Mouse (Mus musculus) forebrain, embryonic 10.5 days (tissue): ENCODE data around the gene Hecw2. TPM values are rescaled to one million over a fixed set of nuclear protein-coding genes. Genes with fewer than 3 reads are reported as not detected.

Experiments used
- DNase-seq: peaks from one replicate; pipeline ENCODE4 v3.0.0-alpha.2; 2017; ENCODE audit warnings: low spot score; ENCODE audit errors: extremely low spot score
- H3K27ac ChIP-seq: fragments of 300-500 bp; sonication (generic); 2 replicates; pipeline ENCODE4 v1.5.1; 2016; ENCODE audit warnings: mild to moderate bottlenecking
- H3K27me3 ChIP-seq: fragments of 300-500 bp; sonication (generic); 2 replicates; pipeline ENCODE4 v1.6.1; 2016; ENCODE audit warnings: mild to moderate bottlenecking; ENCODE audit not compliant: poor library complexity, severe bottlenecking
- H3K36me3 ChIP-seq: fragments of 300-500 bp; sonication (generic); replicated peaks from 2 replicates; pipeline ENCODE4 v1.6.1; 2016; ENCODE audit warnings: mild to moderate bottlenecking, moderate library complexity
- H3K4me1 ChIP-seq: fragments of 300-500 bp; sonication (generic); 2 replicates; pipeline ENCODE4 v1.6.1; 2016
- H3K4me3 ChIP-seq: fragments of 300-500 bp; sonication (generic); 2 replicates; pipeline ENCODE4 v1.5.1; 2016; ENCODE audit warnings: mild to moderate bottlenecking, moderate library complexity
- H3K9me3 ChIP-seq: fragments of 300-500 bp; sonication (generic); 2 replicates; pipeline ENCODE4 v1.6.1; 2016; ENCODE audit warnings: mild to moderate bottlenecking, moderate library complexity
- WGBS: fragments of 180-500 bp; shearing (Covaris S2); methylation state at CpG from one replicate; pipeline ENCODE4 v1.1.7; 2016; 5-methylcytosine and 5-hydroxymethylcytosine counted together
- polyA plus RNA-seq: library from polyadenylated mRNA; unstranded; fragments of >200 nt; fragmentation: Nextera tagmentation; extraction: Ambion mirVana; gene quantifications from 2 replicates; pipeline ENCODE4 v1.2.1, GENCODE M21; 2016

Hecw2 gene
- polyA plus RNA-seq, 1 experiment from 2014 or later, result 3.2 TPM

DNA sequence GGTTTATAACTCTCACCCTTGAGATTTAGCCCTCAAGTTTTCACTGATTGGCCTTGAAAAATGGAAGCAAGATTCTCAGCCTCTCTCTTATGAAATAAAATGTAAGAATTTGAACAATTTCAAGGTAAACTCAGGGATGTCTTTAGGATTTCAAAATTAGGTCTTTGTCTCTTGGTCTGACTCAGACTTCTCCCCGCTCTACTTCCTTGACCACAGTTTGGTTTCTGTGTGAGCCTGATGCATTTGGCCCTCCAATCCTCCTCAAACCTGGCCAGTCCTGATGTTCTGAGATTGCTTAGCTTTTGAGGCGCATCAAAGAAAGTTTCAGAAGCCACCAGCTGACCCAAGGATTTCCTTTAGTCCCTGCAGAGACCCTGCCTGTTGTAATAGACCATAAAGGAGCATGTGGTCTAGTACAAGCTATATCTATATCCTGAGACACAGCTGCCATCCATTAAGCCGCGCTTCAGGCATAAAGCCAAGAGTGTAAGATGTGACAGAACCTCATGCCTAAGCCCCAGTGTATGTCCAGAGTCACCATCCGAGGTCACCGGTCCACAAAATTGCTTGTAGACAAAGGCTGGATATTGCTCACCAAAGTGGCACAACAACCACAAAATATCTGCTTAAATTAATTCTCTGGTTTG, 185.4 kb downstream of the Hecw2 start:
- H3K27me3 ChIP-seq, result no peaks in the 10 kb centered on the region
- H3K36me3 ChIP-seq, result no peaks in the 10 kb centered on the region
- H3K27ac ChIP-seq, result no peak overlapping the region
- DNase-seq, result no peak
- no peaks in the 10 kb centered on the region for H3K9me3 ChIP-seq
- WGBS, result 91% methylated on average over 6 of the region's 6 CpGs
- H3K4me1 ChIP-seq, result no peaks in the 10 kb centered on the region; the same call in 1 of the 2 replicates
- no peak overlapping the region for H3K4me3 ChIP-seq

DNA sequence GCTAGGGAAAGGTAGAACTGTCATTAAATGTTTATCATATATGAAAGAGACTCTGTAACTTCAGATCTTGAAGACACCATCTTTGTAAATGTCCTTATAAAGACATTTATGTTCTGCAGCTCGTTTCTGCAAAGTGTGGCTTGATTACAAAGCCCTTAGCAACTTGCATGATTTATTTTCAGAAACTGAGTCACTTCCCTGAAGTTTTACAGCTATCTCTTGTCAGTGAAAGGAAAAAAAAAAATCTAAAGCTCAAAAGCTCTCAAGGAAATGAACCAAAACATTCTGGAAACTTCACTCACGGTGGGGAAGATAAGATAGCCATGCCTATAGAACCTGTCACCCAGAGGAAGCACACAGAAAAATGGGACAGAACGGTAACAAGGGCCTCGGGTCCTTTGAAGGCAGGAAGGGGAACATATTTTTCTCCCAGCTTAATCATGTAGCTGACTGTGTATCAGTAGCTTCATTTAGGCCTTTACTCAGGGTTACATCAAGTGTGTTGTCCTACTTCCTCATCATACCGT, 189.0 kb downstream of the Hecw2 start:
- Histone ChIP-seq H3K27me3 (no peaks in the 10 kb centered on the region), H3K4me3 (no peak overlapping the region), H3K27ac (no peak overlapping the region), H3K36me3 (no peaks in the 10 kb centered on the region), H3K9me3 (no peaks in the 10 kb centered on the region), H3K4me1 (no peaks in the 10 kb centered on the region)
- DNase-seq, result no peak
- WGBS, result 83% methylated on average over 5 of the region's 5 CpGs

DNA sequence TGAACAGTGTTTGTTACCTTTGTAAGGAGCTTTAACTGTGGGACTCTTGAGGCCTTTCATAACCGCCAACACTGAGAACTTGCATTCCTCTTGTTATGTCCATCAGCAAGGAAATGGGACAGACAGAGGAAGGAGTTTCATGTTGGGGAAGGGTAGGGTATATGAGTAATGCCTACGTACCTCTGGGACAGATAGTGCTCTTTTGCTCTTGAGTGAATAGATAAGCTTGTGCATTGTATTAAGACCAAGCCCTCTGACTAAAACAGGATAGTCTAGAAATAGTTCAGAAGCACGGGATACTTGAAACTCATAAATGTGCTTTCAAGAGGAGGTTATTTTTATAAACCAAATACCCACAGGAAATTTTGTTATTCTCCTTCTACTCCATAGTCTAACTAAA, 191.7 kb downstream of the Hecw2 start:
- Histone ChIP-seq H3K4me3 (no peak overlapping the region), H3K4me1 (no peaks in the 10 kb centered on the region), H3K27ac (no peak overlapping the region), H3K36me3 (no peaks in the 10 kb centered on the region), H3K27me3 (no peaks in the 10 kb centered on the region), H3K9me3 (no peaks in the 10 kb centered on the region)
- DNase-seq, result no peak
- 89% methylated on average over 3 of the region's 3 CpGs for WGBS

DNA sequence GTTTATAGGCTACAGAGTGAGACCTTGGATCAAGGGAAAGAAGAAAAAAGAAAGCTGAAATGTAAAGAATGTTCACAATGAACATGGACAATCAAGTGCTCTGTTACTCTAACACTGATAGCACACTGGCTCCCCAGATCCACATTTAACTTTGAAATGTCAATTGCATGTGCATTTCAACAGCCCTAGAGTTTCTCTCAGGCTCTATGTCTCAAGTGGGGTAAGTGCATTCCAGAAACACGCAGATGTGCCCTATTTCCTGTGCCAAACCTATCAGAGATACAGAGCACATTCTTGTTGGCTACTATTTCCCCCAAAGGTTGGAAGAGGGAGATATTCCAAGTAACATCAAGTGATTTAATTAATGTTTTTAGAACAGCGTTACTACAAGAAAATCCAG, 192.9 kb downstream of the Hecw2 start:
- Histone ChIP-seq H3K9me3 (no peaks in the 10 kb centered on the region), H3K36me3 (no peaks in the 10 kb centered on the region)

DNA sequence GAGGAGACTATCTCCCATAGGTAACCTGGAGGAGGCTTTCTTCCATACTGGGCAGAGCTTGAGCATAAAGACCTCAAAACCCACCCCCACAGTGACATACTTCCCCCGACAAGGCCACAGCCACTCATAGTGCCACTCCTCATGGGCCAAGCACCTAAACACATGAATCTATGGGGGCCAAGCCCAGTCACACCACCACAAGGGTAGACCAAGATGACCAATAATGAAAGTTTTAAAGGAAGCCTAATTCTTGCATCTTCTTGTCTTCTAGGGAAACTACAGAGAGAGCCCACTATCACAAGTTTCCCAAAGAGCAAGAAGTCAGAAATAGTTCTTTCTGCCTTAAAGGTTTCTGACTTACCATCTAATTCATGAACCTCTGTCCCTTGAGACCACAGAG, 197.7 kb downstream of the Hecw2 start:
- DNase-seq, result no peak
- WGBS, result 86% methylated on average over 1 of the region's 1 CpGs
- no peaks in the 10 kb centered on the region for H3K9me3 ChIP-seq
- H3K27me3 ChIP-seq, result no peaks in the 10 kb centered on the region
- no peak overlapping the region for H3K4me3 ChIP-seq
- H3K4me1 ChIP-seq, result no peaks in the 10 kb centered on the region
- no peaks in the 10 kb centered on the region for H3K36me3 ChIP-seq
- no peak overlapping the region for H3K27ac ChIP-seq

More for the DNA sequence above, 192.9 kb downstream of the Hecw2 start:
- WGBS, result 88% methylated on average over 2 of the region's 2 CpGs
- DNase-seq, result no peak
- Histone ChIP-seq H3K27me3 (no peaks in the 10 kb centered on the region), H3K27ac (no peak overlapping the region), H3K4me1 (no peaks in the 10 kb centered on the region), H3K4me3 (no peak overlapping the region)

DNA sequence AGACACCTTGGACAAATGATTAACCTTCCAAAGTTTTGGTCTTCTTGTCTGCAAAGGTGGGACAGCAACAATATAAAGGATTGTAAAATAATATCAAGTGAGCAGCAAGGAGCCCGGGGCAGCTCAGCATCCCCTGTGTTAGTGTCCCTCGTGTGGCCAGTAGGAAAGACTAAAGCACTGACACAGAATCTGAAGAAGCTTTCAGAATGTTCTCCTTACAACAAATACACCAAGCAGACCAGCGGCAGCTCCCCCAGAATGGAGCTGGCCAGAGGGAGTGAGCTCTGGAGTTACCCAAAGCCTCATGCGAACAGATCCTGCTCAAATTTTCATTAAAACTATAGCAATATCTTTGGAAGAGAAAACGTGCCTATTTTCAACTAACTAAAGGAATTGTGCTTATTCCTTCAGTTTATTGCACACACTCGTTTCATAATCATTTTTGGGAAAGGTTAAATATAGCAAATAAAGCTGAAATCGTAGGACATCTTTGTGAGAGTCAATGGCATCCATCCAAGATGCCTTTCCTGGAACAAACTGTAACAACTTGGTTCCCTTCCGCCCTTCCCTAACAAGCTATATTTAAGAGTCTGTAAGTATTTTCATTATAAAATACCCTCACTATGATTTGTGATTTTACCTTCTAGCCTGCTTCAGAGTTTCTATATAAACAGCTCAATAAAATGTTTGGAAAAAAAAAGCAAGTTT, 208.6 kb downstream of the Hecw2 start:
- H3K9me3 ChIP-seq, result no peaks in the 10 kb centered on the region
- H3K27ac ChIP-seq, result no peak overlapping the region
- H3K27me3 ChIP-seq, result no peaks in the 10 kb centered on the region
- no peak overlapping the region for H3K4me3 ChIP-seq
- H3K4me1 ChIP-seq, result peaks cover 9% of the 10 kb centered on the region; the same call in 1 of the 2 replicates
- no peaks in the 10 kb centered on the region for H3K36me3 ChIP-seq
- WGBS, result 90% methylated on average over 8 of the region's 8 CpGs
- no peak for DNase-seq

DNA sequence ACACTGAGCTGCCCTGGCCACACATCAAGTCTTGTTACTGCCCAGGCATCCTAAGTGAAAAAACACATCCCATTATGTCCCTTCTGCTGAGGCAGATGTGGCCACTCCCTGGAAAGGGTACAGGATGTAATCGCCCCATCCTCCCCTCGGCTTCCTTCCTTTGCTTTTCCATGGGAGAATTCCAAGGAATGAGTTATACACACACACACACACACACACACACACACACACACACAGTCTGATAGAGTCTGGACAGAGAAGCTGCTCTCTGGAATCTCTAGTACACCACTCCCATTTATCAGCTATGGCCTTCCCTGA, 216.5 kb downstream of the Hecw2 start:
- 97% methylated on average over 2 of the region's 2 CpGs for whole genome bisulfite sequencing
- 0 out of 2 replicates have a peak overlapping the region, but pooled peaks have one; percentile 65 for H3K27ac ChIP-seq

DNA sequence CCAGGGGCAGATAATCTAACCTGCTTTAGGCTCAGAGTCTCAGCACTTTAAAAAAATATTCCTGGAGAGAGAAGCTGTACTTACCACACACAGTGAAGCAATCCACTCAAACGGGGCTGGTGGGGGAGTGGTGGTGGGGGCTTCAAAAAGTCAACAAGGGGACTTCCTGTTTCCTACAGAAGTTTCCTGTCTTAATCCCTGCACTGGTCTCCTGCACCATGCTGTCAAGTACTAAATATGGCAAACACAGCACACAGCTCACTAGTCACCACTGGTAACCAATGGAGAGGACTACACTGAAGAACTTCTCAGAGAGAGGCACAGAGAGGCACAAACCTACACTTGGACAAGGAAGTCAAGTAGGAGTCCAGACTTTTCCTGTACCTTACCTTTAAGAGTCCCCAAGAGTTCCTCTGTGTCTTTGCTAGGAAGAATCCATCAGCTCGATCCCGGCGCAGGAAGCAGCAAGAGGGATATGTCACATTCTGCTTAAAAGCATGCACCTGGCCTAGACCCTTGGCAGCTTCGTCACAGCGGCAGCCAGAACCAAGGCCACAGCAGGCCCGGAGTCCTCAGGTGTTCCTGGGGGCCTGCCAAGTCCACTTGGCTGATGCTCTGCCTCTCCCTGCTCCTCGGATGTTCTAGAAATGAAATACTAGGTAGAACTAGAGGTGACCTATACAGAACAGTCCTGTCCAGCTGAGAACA, 217.0 kb downstream of the Hecw2 start:
- Histone ChIP-seq H3K27me3 (no peaks in the 10 kb centered on the region), H3K36me3 (no peaks in the 10 kb centered on the region), H3K27ac (0 out of 2 replicates have a peak overlapping the region, but pooled peaks have one; percentile 65), H3K9me3 (no peaks in the 10 kb centered on the region), H3K4me3 (no peak overlapping the region), H3K4me1 (0 out of 2 replicates have a peak, but pooled peaks cover under 1% of the 10 kb centered on the region)
- DNase-seq, result no peak
- 90% methylated on average over 8 of the region's 8 CpGs for WGBS

More for the DNA sequence above, 216.5 kb downstream of the Hecw2 start:
- no peaks in the 10 kb centered on the region for H3K27me3 ChIP-seq
- no peak overlapping the region for H3K4me3 ChIP-seq
- DNase-seq, result no peak
- peaks cover 6% of the 10 kb centered on the region; the same call in 1 of the 2 replicates for H3K4me1 ChIP-seq
- no peaks in the 10 kb centered on the region for H3K36me3 ChIP-seq
- no peaks in the 10 kb centered on the region for H3K9me3 ChIP-seq

DNA sequence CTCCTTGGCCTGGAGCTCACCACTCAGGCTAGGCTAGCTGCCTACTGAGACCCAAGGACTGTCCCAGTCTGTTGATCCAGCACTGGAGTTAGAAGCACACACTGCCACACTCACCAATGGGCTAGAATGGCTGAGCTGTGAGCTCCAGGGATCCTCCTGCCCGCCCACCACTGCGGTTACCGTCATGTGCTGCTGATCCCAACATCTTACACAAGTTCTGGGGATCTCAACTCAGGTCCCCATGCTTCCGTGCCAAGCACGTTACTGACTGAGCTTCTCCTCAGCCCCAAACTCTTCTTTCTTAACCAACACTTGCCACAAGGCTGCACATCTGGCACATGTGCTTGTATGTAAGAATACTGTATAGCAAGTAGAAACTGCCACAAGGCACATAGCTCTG, 218.2 kb downstream of the Hecw2 start:
- no peak for DNase-seq
- Histone ChIP-seq H3K4me1 (no peaks in the 10 kb centered on the region), H3K27me3 (no peaks in the 10 kb centered on the region), H3K27ac (no peak overlapping the region), H3K9me3 (no peaks in the 10 kb centered on the region), H3K4me3 (no peak overlapping the region), H3K36me3 (no peaks in the 10 kb centered on the region)
- 92% methylated on average over 5 of the region's 5 CpGs for WGBS

DNA sequence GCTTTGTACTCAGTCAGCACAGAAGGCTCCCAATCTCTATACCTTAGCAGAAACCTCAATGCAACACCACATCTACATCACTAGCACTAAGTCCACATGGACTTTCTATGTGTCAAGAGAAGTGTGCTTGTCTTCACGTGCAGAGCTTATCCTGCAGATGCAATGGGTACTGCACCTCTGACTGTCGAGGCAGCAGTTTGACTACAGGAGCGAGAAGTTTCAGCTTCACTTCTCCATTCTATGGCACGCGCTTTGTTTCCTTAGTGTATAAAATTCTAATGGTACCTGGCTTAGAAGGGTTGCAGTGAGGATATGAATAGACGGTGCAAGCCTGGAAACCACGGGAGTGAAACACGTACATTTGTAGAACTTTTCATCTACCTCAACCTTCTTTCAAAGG, 218.9 kb downstream of the Hecw2 start:
- no peaks in the 10 kb centered on the region for H3K4me1 ChIP-seq
- H3K27ac ChIP-seq, result no peak overlapping the region
- WGBS, result 96% methylated on average over 8 of the region's 8 CpGs
- DNase-seq, result no peak
- H3K27me3 ChIP-seq, result no peaks in the 10 kb centered on the region
- H3K36me3 ChIP-seq, result no peaks in the 10 kb centered on the region
- no peak overlapping the region for H3K4me3 ChIP-seq
- no peaks in the 10 kb centered on the region for H3K9me3 ChIP-seq

DNA sequence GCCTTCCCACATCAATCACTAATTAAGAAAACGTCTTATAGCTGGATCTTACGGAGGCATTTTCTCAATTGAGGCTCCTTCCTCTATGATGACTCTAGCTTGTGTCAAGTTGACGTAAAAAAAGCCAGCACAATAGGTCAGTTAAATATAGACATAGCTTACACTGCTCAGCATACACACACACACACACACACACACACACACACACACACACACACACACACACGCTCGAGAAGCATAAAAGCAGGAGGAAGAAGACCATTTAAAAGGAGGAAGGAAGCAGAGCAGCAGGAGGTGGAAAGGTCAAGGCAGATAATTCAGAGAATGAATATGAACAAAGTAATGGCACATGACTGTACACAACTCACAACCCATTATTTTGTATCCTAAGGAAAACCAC, 220.0 kb downstream of the Hecw2 start:
- Histone ChIP-seq H3K4me3 (no peak overlapping the region), H3K27ac (no peak overlapping the region), H3K4me1 (no peaks in the 10 kb centered on the region), H3K9me3 (no peaks in the 10 kb centered on the region), H3K36me3 (no peaks in the 10 kb centered on the region), H3K27me3 (no peaks in the 10 kb centered on the region)
- 78% methylated on average over 5 of the region's 5 CpGs for WGBS
- DNase-seq, result no peak

DNA sequence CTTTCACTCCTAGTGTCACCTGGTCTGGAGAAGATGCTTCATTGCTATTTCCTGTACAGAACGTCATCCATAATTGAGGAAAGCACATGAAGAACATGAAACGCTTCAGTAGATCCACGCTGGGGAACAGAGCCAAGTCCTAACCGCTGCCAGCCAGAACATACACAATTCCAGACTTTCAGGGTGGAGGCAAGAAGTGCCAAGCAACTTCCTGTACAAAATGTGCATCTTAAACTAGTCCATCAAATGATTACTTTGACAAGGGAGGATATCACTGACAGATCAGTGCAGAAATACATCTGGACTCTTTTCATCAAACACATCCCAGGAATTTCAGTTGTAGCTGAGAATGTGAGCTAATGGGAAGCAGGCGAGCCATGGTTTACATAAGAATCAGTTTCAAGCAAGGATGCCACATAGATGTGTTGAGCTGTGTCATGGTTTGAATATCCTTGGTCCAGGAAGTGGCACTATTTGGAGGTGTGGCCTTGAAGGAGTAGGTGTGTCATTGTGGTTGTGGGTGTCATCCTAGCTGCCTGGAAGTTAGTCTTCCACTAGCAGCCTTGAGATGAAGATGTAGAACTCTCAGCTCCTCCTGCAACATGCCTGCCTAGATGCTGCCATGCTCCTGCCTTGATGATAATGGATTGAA, 224.5 kb downstream of the Hecw2 start:
- H3K4me1 ChIP-seq, result no peaks in the 10 kb centered on the region
- H3K36me3 ChIP-seq, result no peaks in the 10 kb centered on the region
- no peak for DNase-seq
- H3K27ac ChIP-seq, result no peak overlapping the region
- H3K27me3 ChIP-seq, result no peaks in the 10 kb centered on the region
- H3K9me3 ChIP-seq, result no peaks in the 10 kb centered on the region
- H3K4me3 ChIP-seq, result no peak overlapping the region
- 87% methylated on average over 5 of the region's 5 CpGs for WGBS
